ENCODE assay signal across 13 mouse cellular contexts in genomic region chr2:63574008-63574703, GRCm38 (mm10).
A peak's percentile ranks its signal among the peaks of the same experiment; 100 is the strongest.
DNase-seq lines count a peak whose midpoint lies in the region; ATAC-seq lines count a peak whose summit lies in the region.
"Had no signal": no experiment of that assay in that cellular context is flagged by ENCODE, and none has a peak within 500 bp of the region (broad histone marks: within the 10 kb centered on the region; RNA-seq: fewer than 3 reads in every experiment).

No protein-coding gene starts in this region.

- no peak overlapping the region for H3K9ac ChIP-seq in midbrain, embryonic 11.5 days (ENCODE audit: low read length)
- H3K9ac ChIP-seq in forebrain, embryonic 11.5 days (ENCODE audit: low read length) = no peak overlapping the region
- H3K9ac ChIP-seq in hindbrain, embryonic 16.5 days (ENCODE audit: low read depth, low read length) = no peak overlapping the region

- peak; percentile 71; the same call in 1 of the 2 replicates for ATAC-seq in midbrain, embryonic 11.5 days (ENCODE audit: low FRiP score)
- peak; percentile 97 for ATAC-seq in forebrain, embryonic 11.5 days (replicated peaks; ENCODE audit: low FRiP score)
- peak; percentile 75 for ATAC-seq in hindbrain, embryonic 16.5 days

- peaks cover 4% of the 10 kb centered on the region; the same call in 1 of the 2 replicates for H3K4me1 ChIP-seq in midbrain, embryonic 11.5 days (ENCODE audit: control insufficient read depth, insufficient read depth, low read length)
- peaks cover 28% of the 10 kb centered on the region for H3K4me1 ChIP-seq in midbrain, embryonic 10.5 days
- H3K4me1 ChIP-seq in forebrain, embryonic 11.5 days (replicated peaks; ENCODE audit: control insufficient read depth, insufficient read depth, low read length) = peaks cover 9% of the 10 kb centered on the region; the same call in 1 of the 2 replicates
- peaks cover 3% of the 10 kb centered on the region; the same call in 1 of the 2 replicates for H3K4me1 ChIP-seq in hindbrain, embryonic 16.5 days (ENCODE audit: control insufficient read depth, insufficient read depth, low read depth, low read length)
- H3K4me1 ChIP-seq: megakaryocyte, embryonic 14.5 days had no signal

- no peaks in the 10 kb centered on the region for H3K9me3 ChIP-seq in midbrain, embryonic 11.5 days (ENCODE audit: control insufficient read depth, low read length)
- H3K9me3 ChIP-seq in midbrain, embryonic 10.5 days (replicated peaks) = no peaks in the 10 kb centered on the region; the same call in 1 of the 2 replicates
- H3K9me3 ChIP-seq in forebrain, embryonic 11.5 days (ENCODE audit: control insufficient read depth, low read length) = no peaks in the 10 kb centered on the region
- H3K9me3 ChIP-seq in hindbrain, embryonic 16.5 days (ENCODE audit: control insufficient read depth, low read length) = no peaks in the 10 kb centered on the region
- H3K9me3 ChIP-seq: megakaryocyte, embryonic 14.5 days had no signal

- H3K36me3 ChIP-seq in midbrain, embryonic 11.5 days (ENCODE audit: control insufficient read depth, insufficient read depth, low read length) = no peaks in the 10 kb centered on the region
- H3K36me3 ChIP-seq in midbrain, embryonic 10.5 days = no peaks in the 10 kb centered on the region
- no peaks in the 10 kb centered on the region for H3K36me3 ChIP-seq in forebrain, embryonic 11.5 days (ENCODE audit: control insufficient read depth, insufficient read depth, low read length)
- no peaks in the 10 kb centered on the region for H3K36me3 ChIP-seq in hindbrain, embryonic 16.5 days (ENCODE audit: control insufficient read depth, insufficient read depth, low read length)

- DNase-seq in midbrain, embryonic 11.5 days (ENCODE audit: low spot score, missing footprints) = no peak
- no peak for DNase-seq in midbrain, embryonic 10.5 days (ENCODE audit: low spot score)
- peak; percentile 76 for DNase-seq in forebrain, embryonic 11.5 days (ENCODE audit: low spot score)
- peak; percentile 96 for DNase-seq in retina, postnatal 1 day
- no peak for DNase-seq in thymus, postnatal 0 days (ENCODE audit: low spot score)
- no peak for DNase-seq in kidney, adult 11 months
- no peak for DNase-seq in frontal cortex, postnatal 25 days (ENCODE audit: low spot score in 2 of 2)
- DNase-seq: cerebellum, adult 9-11 months; kidney, adult 18-20 months; liver; right cerebral cortex, postnatal 25 days had no signal

- H3K4me3 ChIP-seq in midbrain, embryonic 11.5 days (ENCODE audit: low read depth, low read length) = no peak overlapping the region
- H3K4me3 ChIP-seq in midbrain, embryonic 10.5 days = no peak overlapping the region
- H3K4me3 ChIP-seq in forebrain, embryonic 11.5 days (ENCODE audit: low read depth, low read length) = no peak overlapping the region
- no peak overlapping the region for H3K4me3 ChIP-seq in hindbrain, embryonic 16.5 days (ENCODE audit: low read length)
- H3K4me3 ChIP-seq: megakaryocyte, embryonic 14.5 days had no signal

- H3K4me2 ChIP-seq in midbrain, embryonic 11.5 days = no peak overlapping the region
- H3K4me2 ChIP-seq in forebrain, embryonic 11.5 days (ENCODE audit: low read depth, low read length, severe bottlenecking) = no peak overlapping the region
- peak overlapping the region; percentile 19; the same call in 1 of the 2 replicates for H3K4me2 ChIP-seq in hindbrain, embryonic 16.5 days (ENCODE audit: low read length)

- WGBS in midbrain, embryonic 11.5 days = 23% methylated on average over 4 of the region's 4 CpGs
- 22% methylated on average over 4 of the region's 4 CpGs for WGBS in midbrain, embryonic 10.5 days
- WGBS in forebrain, embryonic 11.5 days = 5% methylated on average over 4 of the region's 4 CpGs
- 17% methylated on average over 4 of the region's 4 CpGs for WGBS in hindbrain, embryonic 16.5 days

- H3K27me3 ChIP-seq in midbrain, embryonic 11.5 days (ENCODE audit: control insufficient read depth, insufficient read depth, low read length) = no peaks in the 10 kb centered on the region
- no peaks in the 10 kb centered on the region for H3K27me3 ChIP-seq in midbrain, embryonic 10.5 days (ENCODE audit: low read depth, poor library complexity, severe bottlenecking)
- no peaks in the 10 kb centered on the region for H3K27me3 ChIP-seq in forebrain, embryonic 11.5 days (ENCODE audit: control insufficient read depth, insufficient read depth, low read length)
- H3K27me3 ChIP-seq in hindbrain, embryonic 16.5 days (replicated peaks; ENCODE audit: control insufficient read depth, insufficient read depth, low read length) = no peaks in the 10 kb centered on the region
- H3K27me3 ChIP-seq: megakaryocyte, embryonic 14.5 days had no signal

- no peak overlapping the region for H3K27ac ChIP-seq in midbrain, embryonic 11.5 days (ENCODE audit: low read depth, low read length)
- H3K27ac ChIP-seq in midbrain, embryonic 10.5 days (replicated peaks) = no peak overlapping the region
- H3K27ac ChIP-seq in forebrain, embryonic 11.5 days (ENCODE audit: low read depth, low read length) = peak overlapping the region; percentile 50
- no peak overlapping the region for H3K27ac ChIP-seq in hindbrain, embryonic 16.5 days (ENCODE audit: low read depth, low read length)

Comparison
In these comparisons a context has a peak if more than half of its experiments do, and no peak if none do; other contexts are left out.
1. DNase-seq: peak in forebrain, embryonic 11.5 days (single experiment) and retina, postnatal 1 day (single experiment); none in midbrain, embryonic 11.5 days (single experiment), midbrain, embryonic 10.5 days (single experiment), thymus, postnatal 0 days (single experiment), kidney, adult 11 months (single experiment) and frontal cortex, postnatal 25 days (0 of 2).
2. Peak in every context shown above with its lines, with median percentiles within 50 percentile points of each other: ATAC-seq.